Mouse (Mus musculus): ENCODE data around the gene Fmo1. TPM values are rescaled to one million over a fixed set of nuclear protein-coding genes. Genes with fewer than 3 reads are reported as not detected.
A peak's percentile ranks its signal among the peaks of the same experiment; 100 is the strongest.

Fmo1 gene
- total RNA-seq (2021), result 10 to 100 TPM; 11.5 to 12.7 TPM

- no peak for DNase-seq
Observed at GRCm38 (mm10) chr1:162866280-162866681, at the start of gene Fmo1. TSS of gene Fmo1 (minus strand) at chr1:162866610.

DNA sequence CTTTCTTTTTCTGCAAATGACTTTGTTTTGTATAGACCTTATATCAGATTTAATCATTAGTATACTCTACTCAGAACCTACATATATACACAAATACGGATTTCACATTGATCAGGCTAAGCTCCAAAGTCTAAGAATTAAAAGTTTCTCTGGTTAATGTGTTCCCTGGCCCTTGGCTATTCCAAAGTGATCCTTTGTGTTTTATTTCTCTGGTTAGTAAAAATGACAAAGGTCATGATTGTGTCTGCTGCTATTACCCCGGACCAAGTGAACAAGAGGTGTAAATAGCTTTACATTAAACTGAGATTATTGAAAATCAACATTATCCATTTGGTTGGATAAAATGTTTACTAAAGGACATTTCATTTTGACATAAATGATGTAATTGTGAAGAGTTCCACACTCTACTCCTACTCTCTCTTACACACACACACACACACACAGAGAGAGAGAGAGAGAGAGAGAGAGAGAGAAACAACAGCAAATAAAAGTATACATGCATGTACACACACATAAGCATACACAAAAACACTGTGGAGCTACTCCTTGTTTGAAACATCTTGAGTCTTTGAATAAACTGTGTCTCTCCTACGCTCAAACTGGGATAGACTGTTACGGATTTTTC is 48.6 kb upstream of the Fmo1 start:
- DNase-seq, result no peak

DNA sequence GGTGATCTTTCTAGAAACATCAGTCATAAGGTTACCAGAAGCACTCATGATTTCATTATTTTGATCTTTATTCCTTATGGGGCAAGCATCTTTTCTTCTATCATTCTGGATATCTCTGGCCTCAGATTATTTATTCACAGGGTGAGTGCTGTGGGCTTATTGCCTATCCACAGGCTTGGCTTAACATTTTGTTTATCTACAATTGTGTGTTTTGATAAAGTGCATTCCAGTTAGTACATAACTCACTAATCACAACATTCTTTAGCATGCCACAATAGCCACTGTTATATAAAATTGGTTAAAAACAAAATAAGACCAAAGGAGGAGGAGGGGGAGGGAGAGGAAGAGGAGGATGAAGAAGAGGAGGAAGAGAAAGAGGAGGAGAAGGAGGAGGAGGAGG is 45.7 kb upstream of the Fmo1 start:
- DNase-seq, result no peak

DNA sequence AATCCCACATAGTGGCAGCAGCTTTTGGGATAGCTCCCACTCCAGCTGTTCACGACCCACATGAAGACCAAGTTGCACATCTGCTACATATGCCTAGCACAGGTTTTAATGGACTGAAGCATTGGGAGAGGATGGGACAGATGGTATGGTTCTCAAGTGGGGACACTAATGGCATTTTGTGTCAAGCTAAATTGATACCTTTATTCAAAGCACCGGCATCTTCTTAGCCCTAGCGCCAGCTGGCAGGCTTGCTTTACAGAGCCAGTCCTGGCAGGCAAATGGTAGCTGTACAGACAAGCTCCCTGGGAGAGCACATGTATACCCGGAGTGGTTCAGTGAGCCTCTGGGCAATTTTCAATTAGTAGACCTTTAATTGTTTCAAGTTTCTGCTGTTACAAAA is 35.5 kb upstream of the Fmo1 start:
- DNase-seq, result no peak

GRCm38 (mm10) chr1:162897838-162898811 is 31.7 kb upstream of the Fmo1 start, which contains the start of gene Fmo2:
TSS of gene Fmo2 (minus strand) at chr1:162898726.
- no peak for DNase-seq

- DNase-seq, result peak; percentile 34 to 55
Observed at GRCm38 (mm10) chr1:162895900-162896299, 29.5 kb upstream of the Fmo1 start.

GRCm38 (mm10) chr1:162893014-162893413 is 26.6 kb upstream of the Fmo1 start:
- no peak for DNase-seq

DNA sequence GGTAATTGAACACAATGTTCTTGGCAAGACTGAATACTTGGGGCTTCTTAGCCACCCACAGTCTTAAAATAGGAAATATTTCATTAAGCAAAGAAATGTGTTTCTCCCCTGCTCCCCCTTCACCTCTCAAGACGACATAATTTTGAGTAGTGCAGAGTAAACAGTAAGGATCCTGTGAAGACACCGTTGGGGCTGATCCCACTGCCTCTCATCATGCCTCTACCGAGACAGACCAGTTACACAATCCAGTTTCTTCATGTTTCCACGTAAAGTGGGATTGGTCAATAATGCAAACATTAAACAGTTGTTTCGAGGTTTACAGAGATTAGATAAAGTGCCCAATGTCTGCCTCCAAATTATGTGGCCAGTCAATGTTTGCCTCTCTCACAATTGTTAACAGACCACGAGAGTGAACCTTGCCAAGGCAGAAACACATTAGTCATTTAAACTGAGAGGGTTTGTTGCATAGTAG is 25.6 kb upstream of the Fmo1 start:
- DNase-seq, result no peak

DNA sequence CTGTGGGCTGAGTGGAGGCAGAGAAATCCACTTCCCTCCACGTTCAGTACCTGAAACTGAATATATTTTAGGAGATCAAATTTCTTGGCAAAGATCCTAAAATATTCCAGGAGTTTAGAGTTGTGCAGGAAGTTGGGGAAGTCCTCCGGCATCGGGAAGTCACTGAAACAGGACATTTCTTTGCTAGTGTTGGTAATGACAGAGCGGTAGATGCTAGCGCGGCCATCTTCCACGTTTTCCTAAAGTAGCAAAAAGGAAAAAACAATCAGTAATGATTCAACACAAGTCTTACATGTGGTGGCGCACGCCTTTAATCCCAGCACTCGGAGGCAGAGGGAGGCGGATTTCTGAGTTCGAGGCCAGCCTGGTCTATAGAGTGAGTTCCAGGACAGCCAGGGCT is 22.2 kb upstream of the Fmo1 start:
- no peak for DNase-seq

DNA sequence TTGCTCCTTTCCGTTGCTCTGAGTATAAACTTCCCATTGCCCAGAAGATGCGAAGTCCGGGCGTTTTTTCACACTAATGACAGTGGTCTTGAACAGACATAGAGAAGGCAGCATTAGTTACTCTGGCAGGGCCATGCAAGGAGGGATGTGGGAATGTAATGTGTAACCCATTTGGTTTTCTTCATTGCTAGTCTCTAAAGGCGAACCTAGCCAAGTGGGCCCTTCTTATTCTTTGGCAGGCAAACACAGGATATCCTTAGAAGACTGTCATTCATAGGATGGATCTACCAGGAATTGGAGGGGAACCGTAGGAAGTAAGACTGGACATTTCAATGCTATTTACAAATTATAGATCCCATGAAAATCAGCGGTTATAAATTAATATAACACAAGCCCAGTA is 21.2 kb upstream of the Fmo1 start:
- DNase-seq, result no peak

GRCm38 (mm10) chr1:162886138-162886816 is 19.9 kb upstream of the Fmo1 start:
- DNase-seq, result no peak

- DNase-seq, result no peak
Observed at GRCm38 (mm10) chr1:162882681-162883080, 16.3 kb upstream of the Fmo1 start.

GRCm38 (mm10) chr1:162879595-162880369 is 13.4 kb upstream of the Fmo1 start:
- peak; percentile 15 to 44 for DNase-seq

GRCm38 (mm10) chr1:162875091-162875490 is 8.7 kb upstream of the Fmo1 start:
- no peak for DNase-seq

DNA sequence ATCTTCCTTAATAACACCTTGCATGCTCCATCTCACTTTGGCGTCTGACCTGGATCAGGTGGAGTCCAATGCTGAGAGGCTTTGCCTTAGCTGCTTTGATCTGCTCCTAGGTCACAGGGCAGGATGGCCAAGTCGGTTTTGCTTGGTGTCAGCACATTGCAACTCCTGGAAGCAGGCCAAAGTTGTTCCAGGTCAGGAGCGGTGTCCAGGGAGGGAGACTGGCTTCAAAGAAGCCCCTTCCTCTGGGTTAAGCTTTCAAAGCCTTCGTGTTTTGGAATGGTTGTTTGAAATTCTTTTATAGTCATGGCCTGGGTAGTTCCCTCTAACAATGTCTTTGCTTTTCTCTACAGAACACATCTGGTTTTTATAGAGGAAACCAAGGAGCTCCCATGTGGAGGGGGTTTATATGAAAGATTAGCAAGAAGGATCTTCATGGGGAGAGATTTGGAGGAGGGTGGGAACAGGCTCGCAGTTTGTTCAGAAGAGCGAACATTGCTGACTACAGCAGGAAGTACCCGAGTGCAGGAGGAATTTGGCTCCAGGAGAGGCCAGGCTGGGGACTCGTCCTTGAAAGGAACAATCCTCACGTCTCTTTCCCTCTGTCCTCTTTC is 5.4 kb upstream of the Fmo1 start:
- no peak for DNase-seq

- no peak for DNase-seq
Observed at GRCm38 (mm10) chr1:162870978-162871377, 4.6 kb upstream of the Fmo1 start.

- DNase-seq, result no peak
Observed at GRCm38 (mm10) chr1:162867396-162867795, 986 bp upstream of the Fmo1 start.

GRCm38 (mm10) chr1:162865493-162865830 is 948 bp downstream of the Fmo1 start:
- DNase-seq, result no peak

GRCm38 (mm10) chr1:162864816-162865492 is 1.5 kb downstream of the Fmo1 start:
- no peak for DNase-seq

DNA sequence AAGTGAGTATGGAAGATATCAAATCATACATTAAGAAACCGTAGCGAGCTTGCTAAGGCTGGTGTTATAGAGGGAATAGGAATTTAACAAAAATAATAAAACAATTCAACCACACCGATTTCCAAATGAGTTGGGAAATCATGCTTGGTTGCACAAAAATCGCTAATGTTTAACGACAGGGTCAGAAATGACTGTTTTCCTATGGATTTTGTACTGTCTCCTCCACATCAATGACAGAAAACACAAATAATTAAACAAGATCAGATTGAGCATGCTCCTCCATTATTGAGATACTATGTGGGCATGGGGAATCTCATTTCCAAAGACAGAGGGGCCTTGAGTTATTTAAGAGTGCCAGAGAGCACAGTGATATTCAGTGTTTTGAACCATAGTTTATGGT is 2.1 kb downstream of the Fmo1 start:
- no peak for DNase-seq

DNA sequence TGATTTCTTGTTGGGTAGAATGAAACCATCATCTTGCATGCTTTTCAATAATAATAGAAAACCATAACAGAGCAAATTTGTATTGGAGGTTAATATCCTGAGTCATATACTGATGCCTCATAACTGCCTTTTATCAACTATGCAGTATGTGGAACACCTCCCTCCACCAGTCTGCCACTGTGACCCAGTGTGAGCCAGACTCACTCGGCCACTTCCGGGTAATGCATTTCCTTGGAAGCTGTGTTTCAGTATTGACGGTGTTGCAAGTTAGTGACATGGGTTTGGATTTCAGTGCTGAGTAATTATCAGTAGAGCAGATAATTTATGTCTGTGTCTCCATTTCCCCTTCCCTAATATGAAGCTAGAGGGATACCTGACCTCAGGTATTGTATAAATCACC is 2.8 kb downstream of the Fmo1 start:
- no peak for DNase-seq
